Mouse (Mus musculus): ENCODE data around the gene Lpp.

GRCm38 (mm10) chr16:24435115-24435553, 41.8 kb downstream of the Lpp start:
- TF ChIP-seq CTCF (IDR thresholded peaks at IDR 0.05; ENCODE audit: borderline replicate concordance, insufficient read depth, low read depth, low read length) (no peak), POLR2A (IDR thresholded peaks at IDR 0.05; ENCODE audit: borderline replicate concordance, insufficient read depth, low read length) (no peak)

Data from cerebellum, adult 2 months (tissue).